21 mouse cellular contexts compared by ENCODE assay signal in the genomic region with DNA sequence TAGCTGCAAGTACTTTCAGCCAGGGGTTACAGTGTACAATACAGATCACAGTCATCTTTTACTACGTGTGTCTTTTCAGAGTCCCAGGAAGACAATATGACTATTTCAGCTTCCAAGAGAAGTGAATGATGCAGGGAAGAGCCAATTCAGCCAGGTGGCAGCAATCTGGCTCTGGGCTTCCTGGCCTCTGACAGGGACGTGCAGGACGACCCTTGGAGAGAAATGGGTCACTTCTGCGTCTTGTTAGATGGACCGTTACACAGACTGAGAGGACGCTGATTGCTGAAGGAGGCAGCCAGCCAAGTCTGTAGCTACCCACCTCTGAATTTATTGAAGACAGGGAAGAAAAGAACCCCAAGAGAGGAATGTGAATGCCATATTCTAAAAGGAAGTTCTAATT. TPM values are rescaled to one million over a fixed set of nuclear protein-coding genes. Genes with fewer than 3 reads are reported as not detected.
DNase-seq lines count a peak whose midpoint lies in the region; ATAC-seq and TF ChIP-seq lines count a peak whose summit lies in the region.
"Had no signal": no experiment of that assay in that cellular context is flagged by ENCODE, and none has a peak within 500 bp of the region (broad histone marks: within the 10 kb centered on the region; RNA-seq: fewer than 3 reads in every experiment).

No protein-coding gene starts in this region.

- peak; percentile 58 to 59 for DNase-seq in cerebellum, postnatal 14 days
- no peak for DNase-seq in cerebellum, adult 11 months
- DNase-seq in hindbrain, postnatal 0 days (ENCODE audit: low spot score): no peak
- DNase-seq in hindbrain, embryonic 10.5 days (ENCODE audit: low spot score): no peak
- no peak for DNase-seq in lung, postnatal 0 days (ENCODE audit: low spot score)
- DNase-seq in lung, adult 2 months: no peak
- no peak for DNase-seq in natural killer cell, adult 2 months (ENCODE audit: low spot score in 2 of 2)
- DNase-seq: adrenal gland, adult 8-10 months; kidney, adult 18-20 months; kidney, postnatal 4 days; layer of hippocampus, postnatal 36 days; left cerebral cortex, postnatal 4 days; right cerebral cortex, adult 18-20 months; thymus, postnatal 14 days had no signal

- H3K9ac ChIP-seq in hindbrain, postnatal 0 days (replicated peaks; ENCODE audit: low read length): no peak overlapping the region
- H3K9ac ChIP-seq in lung, postnatal 0 days (replicated peaks; ENCODE audit: low read depth): no peak overlapping the region
- no peak overlapping the region for H3K9ac ChIP-seq in limb, embryonic 15.5 days
- H3K9ac ChIP-seq: heart, embryonic 13.5 days; liver, embryonic 15.5 days; neural tube, embryonic 15.5 days; stomach, embryonic 15.5 days had no signal

- WGBS in hindbrain, postnatal 0 days: 39% methylated on average over 6 of the region's 6 CpGs
- WGBS in hindbrain, embryonic 10.5 days: 86% methylated on average over 6 of the region's 6 CpGs
- WGBS in lung, postnatal 0 days: 55% methylated on average over 6 of the region's 6 CpGs
- WGBS in lung, adult 2 months: 65% methylated on average over 6 of the region's 6 CpGs
- 65% methylated on average over 6 of the region's 6 CpGs for WGBS in limb, embryonic 15.5 days

- no peaks in the 10 kb centered on the region for H3K36me3 ChIP-seq in hindbrain, postnatal 0 days (ENCODE audit: insufficient read depth, low read length)
- peaks cover 29% of the 10 kb centered on the region for H3K36me3 ChIP-seq in hindbrain, embryonic 10.5 days
- H3K36me3 ChIP-seq in lung, postnatal 0 days (ENCODE audit: insufficient read depth, low read length): no peaks in the 10 kb centered on the region
- 0 out of 2 replicates have a peak, but pooled peaks cover 7% of the 10 kb centered on the region for H3K36me3 ChIP-seq in limb, embryonic 15.5 days
- H3K36me3 ChIP-seq: neural tube, embryonic 15.5 days; stomach, embryonic 15.5 days had no signal

- H3K27me3 ChIP-seq in hindbrain, postnatal 0 days (ENCODE audit: insufficient read depth, low read length): no peaks in the 10 kb centered on the region
- no peaks in the 10 kb centered on the region for H3K27me3 ChIP-seq in hindbrain, embryonic 10.5 days (ENCODE audit: insufficient read depth, poor library complexity, severe bottlenecking)
- no peaks in the 10 kb centered on the region for H3K27me3 ChIP-seq in lung, postnatal 0 days (replicated peaks; ENCODE audit: insufficient read depth, low read length)
- no peaks in the 10 kb centered on the region for H3K27me3 ChIP-seq in limb, embryonic 15.5 days
- H3K27me3 ChIP-seq: heart, embryonic 13.5 days; liver, embryonic 15.5 days; neural tube, embryonic 15.5 days; stomach, embryonic 15.5 days had no signal

- H3K4me1 ChIP-seq in hindbrain, postnatal 0 days (ENCODE audit: insufficient read depth, low read length): peaks cover 16% of the 10 kb centered on the region
- peaks cover 28% of the 10 kb centered on the region for H3K4me1 ChIP-seq in hindbrain, embryonic 10.5 days (replicated peaks)
- peaks cover 25% of the 10 kb centered on the region for H3K4me1 ChIP-seq in lung, postnatal 0 days (ENCODE audit: insufficient read depth, low read depth, low read length)
- peaks cover 31% of the 10 kb centered on the region for H3K4me1 ChIP-seq in lung, adult 2 months (ENCODE audit: control insufficient read depth, insufficient read depth, low read length)
- peaks cover 35% of the 10 kb centered on the region for H3K4me1 ChIP-seq in limb, embryonic 15.5 days

- no peak overlapping the region for H3K4me2 ChIP-seq in hindbrain, postnatal 0 days (ENCODE audit: low read depth, low read length)
- H3K4me2 ChIP-seq in lung, postnatal 0 days (replicated peaks; ENCODE audit: low read depth, low read length): no peak overlapping the region
- H3K4me2 ChIP-seq in limb, embryonic 15.5 days: no peak overlapping the region
- H3K4me2 ChIP-seq: heart, embryonic 13.5 days; liver, embryonic 15.5 days; neural tube, embryonic 15.5 days; stomach, embryonic 15.5 days had no signal

- no peak for ATAC-seq in hindbrain, postnatal 0 days
- ATAC-seq in lung, postnatal 0 days: no peak
- no peak for ATAC-seq in limb, embryonic 15.5 days (ENCODE audit: insufficient number of reproducible peaks, low FRiP score, low TSS enrichment, low read depth)
- ATAC-seq: forebrain, embryonic 14.5 days had no signal

- H3K4me3 ChIP-seq in hindbrain, postnatal 0 days (ENCODE audit: low read length): no peak overlapping the region
- H3K4me3 ChIP-seq in hindbrain, embryonic 10.5 days: no peak overlapping the region
- H3K4me3 ChIP-seq in lung, postnatal 0 days (ENCODE audit: low read depth, low read length): no peak overlapping the region
- H3K4me3 ChIP-seq in lung, adult 2 months (replicated peaks; ENCODE audit: extremely low read depth, low read depth, low read length): no peak overlapping the region
- H3K4me3 ChIP-seq in limb, embryonic 15.5 days: no peak overlapping the region
- H3K4me3 ChIP-seq: erythroblast, embryonic 14.5 days; heart, embryonic 13.5 days; liver, embryonic 15.5 days; neural tube, embryonic 15.5 days; stomach, embryonic 15.5 days had no signal

- TF ChIP-seq EP300 in lung, postnatal 0 days (IDR thresholded peaks at IDR 0.05): no peak

- no peak for TF ChIP-seq POLR2A in lung, adult 2 months (IDR thresholded peaks at IDR 0.05; ENCODE audit: borderline replicate concordance, extremely low read depth, low read depth, low read length)

- peak; percentile 39 for TF ChIP-seq CTCF in hindbrain, postnatal 0 days (IDR thresholded peaks at IDR 0.05; ENCODE audit: low read depth)
- TF ChIP-seq CTCF in lung, postnatal 0 days (IDR thresholded peaks at IDR 0.05): peak; percentile 18; the same call in 1 of the 2 replicates
- no peak for TF ChIP-seq CTCF in lung, adult 2 months (IDR thresholded peaks at IDR 0.05; ENCODE audit: insufficient read depth, low read length)

- H3K27ac ChIP-seq in hindbrain, postnatal 0 days: peak overlapping the region; percentile 16; the same call in 1 of the 2 replicates
- H3K27ac ChIP-seq in hindbrain, embryonic 10.5 days: no peak overlapping the region
- H3K27ac ChIP-seq in lung, postnatal 0 days (ENCODE audit: low read length): no peak overlapping the region
- H3K27ac ChIP-seq in limb, embryonic 15.5 days: peak overlapping the region; percentile 18; the same call in 1 of the 2 replicates
- H3K27ac ChIP-seq: heart, embryonic 13.5 days; liver, embryonic 15.5 days; neural tube, embryonic 15.5 days had no signal

- no peaks in the 10 kb centered on the region for H3K9me3 ChIP-seq in hindbrain, postnatal 0 days (ENCODE audit: low read length)
- H3K9me3 ChIP-seq in hindbrain, embryonic 10.5 days: no peaks in the 10 kb centered on the region
- no peaks in the 10 kb centered on the region for H3K9me3 ChIP-seq in lung, postnatal 0 days (ENCODE audit: low read length)
- no peaks in the 10 kb centered on the region for H3K9me3 ChIP-seq in limb, embryonic 15.5 days
- H3K9me3 ChIP-seq: heart, embryonic 13.5 days; liver, embryonic 15.5 days; neural tube, embryonic 15.5 days; stomach, embryonic 15.5 days had no signal

RNA-seq across cellular contexts. Expression of a gene that starts 36.7 kb away (rescaled TPM):
- 73.2 and 91.7 TPM in 2 replicates for total RNA-seq in hindbrain, postnatal 0 days (2014; rRNA removed)
- polyA plus RNA-seq in hindbrain, postnatal 0 days (2015; fragmentation: Nextera tagmentation; extraction: Ambion mirVana): 14.8 and 16.6 TPM in 2 replicates
- 72.0 and 79.1 TPM in 2 replicates for polyA plus RNA-seq in hindbrain, embryonic 10.5 days (2016; fragmentation: Nextera tagmentation; extraction: Ambion mirVana)
- 1.3 and 1.5 TPM in 2 replicates for polyA plus RNA-seq in lung, postnatal 0 days (2015; fragmentation: Nextera tagmentation; extraction: Ambion mirVana)
- 1.7 and 3.3 TPM in 2 replicates for polyA plus RNA-seq in lung, adult 2 months (2012; rRNA removed)
- 16.9 TPM in 2 replicates for polyA plus RNA-seq in limb, embryonic 15.5 days (2015; fragmentation: Nextera tagmentation; extraction: Ambion mirVana)

RNA-seq across cellular contexts. Expression of a gene that starts 37.9 kb away (rescaled TPM):
- total RNA-seq in hindbrain, postnatal 0 days (2014; rRNA removed): 39.9 and 47.8 TPM in 2 replicates
- 31.4 and 36.2 TPM in 2 replicates for polyA plus RNA-seq in hindbrain, postnatal 0 days (2015; fragmentation: Nextera tagmentation; extraction: Ambion mirVana)
- 47.0 and 56.5 TPM in 2 replicates for polyA plus RNA-seq in hindbrain, embryonic 10.5 days (2016; fragmentation: Nextera tagmentation; extraction: Ambion mirVana)
- 29.8 and 35.9 TPM in 2 replicates for polyA plus RNA-seq in lung, postnatal 0 days (2015; fragmentation: Nextera tagmentation; extraction: Ambion mirVana)
- polyA plus RNA-seq in lung, adult 2 months (2012; rRNA removed): 68.6 and 94.1 TPM in 2 replicates
- polyA plus RNA-seq in limb, embryonic 15.5 days (2015; fragmentation: Nextera tagmentation; extraction: Ambion mirVana): 41.1 and 46.4 TPM in 2 replicates

Comparison
In these comparisons a context has a peak if more than half of its experiments do, and no peak if none do; other contexts are left out.
1. DNase-seq: peak in cerebellum, postnatal 14 days (2 of 2); none in cerebellum, adult 11 months (single experiment), hindbrain, postnatal 0 days (single experiment), hindbrain, embryonic 10.5 days (single experiment), lung, postnatal 0 days (single experiment), lung, adult 2 months (single experiment) and natural killer cell, adult 2 months (0 of 2).
2. H3K27ac ChIP-seq: peak in hindbrain, postnatal 0 days (single experiment) and limb, embryonic 15.5 days (single experiment); none in hindbrain, embryonic 10.5 days (single experiment) and lung, postnatal 0 days (single experiment).